Mouse (Mus musculus) kidney, postnatal 14 days (tissue): ENCODE results near the gene Gpr37l1.
A peak's percentile ranks its signal among the peaks of the same experiment; 100 is the strongest.
"Not testable (repeated sequence)": the region's sequence is repeated elsewhere in the genome, so short reads cannot be mapped to it uniquely, and the experiment has no call there.

Source experiments
- DNase-seq: peaks from one replicate; pipeline ENCODE4 v3.0.0; 2022; ENCODE audit warnings: mixed read lengths

Gene Gpr37l1

GRCm38 (mm10) chr1:135167435-135167834 lies at the start of gene Gpr37l1:
Gene Gpr37l1, minus strand, starts transcription at chr1:135167681.
- no peak for DNase-seq

GRCm38 (mm10) chr1:135213772-135214640 lies 46.5 kb upstream of the Gpr37l1 start:
- no peak for DNase-seq

GRCm38 (mm10) chr1:135210421-135210820 lies 42.9 kb upstream of the Gpr37l1 start:
- no peak for DNase-seq

GRCm38 (mm10) chr1:135208716-135209115 lies 41.2 kb upstream of the Gpr37l1 start:
- no peak for DNase-seq

- no peak for DNase-seq
Observed at GRCm38 (mm10) chr1:135206586-135207339, 39.3 kb upstream of the Gpr37l1 start.

GRCm38 (mm10) chr1:135205257-135205656 lies 37.8 kb upstream of the Gpr37l1 start:
- DNase-seq: no peak

- peak; percentile 32 for DNase-seq
Observed at GRCm38 (mm10) chr1:135204196-135205126, 37.0 kb upstream of the Gpr37l1 start.

GRCm38 (mm10) chr1:135200400-135200799 lies 32.9 kb upstream of the Gpr37l1 start:
- no peak for DNase-seq

- DNase-seq: peak; percentile 56
Observed at GRCm38 (mm10) chr1:135199014-135199819, 31.7 kb upstream of the Gpr37l1 start.

GRCm38 (mm10) chr1:135198412-135198811 lies 30.9 kb upstream of the Gpr37l1 start:
- no peak for DNase-seq

- no peak for DNase-seq
Observed at GRCm38 (mm10) chr1:135195907-135196440, 28.5 kb upstream of the Gpr37l1 start.

- not testable (repeated sequence) for DNase-seq
Observed at GRCm38 (mm10) chr1:135194335-135194734, 26.9 kb upstream of the Gpr37l1 start.

GRCm38 (mm10) chr1:135189186-135189585 lies 21.7 kb upstream of the Gpr37l1 start:
- no peak for DNase-seq

GRCm38 (mm10) chr1:135188197-135188596 lies 20.7 kb upstream of the Gpr37l1 start:
- no peak for DNase-seq

GRCm38 (mm10) chr1:135187016-135187415 lies 19.5 kb upstream of the Gpr37l1 start:
- not testable (repeated sequence) for DNase-seq

- DNase-seq: no peak
Observed at GRCm38 (mm10) chr1:135186427-135186826, 18.9 kb upstream of the Gpr37l1 start.

GRCm38 (mm10) chr1:135185936-135186335 lies 18.5 kb upstream of the Gpr37l1 start:
- DNase-seq: no peak

GRCm38 (mm10) chr1:135183941-135184570 lies 16.6 kb upstream of the Gpr37l1 start:
- DNase-seq: no peak

- no peak for DNase-seq
Observed at GRCm38 (mm10) chr1:135183448-135183847, 16.0 kb upstream of the Gpr37l1 start.

- DNase-seq: no peak
Observed at GRCm38 (mm10) chr1:135182975-135183374, 15.5 kb upstream of the Gpr37l1 start.
